Mouse (Mus musculus): ENCODE results near the gene Cab39. TPM values are rescaled to one million over a fixed set of nuclear protein-coding genes. Genes with fewer than 3 reads are reported as not detected.

The Cab39 gene
- polyA plus RNA-seq, 1 experiment from 2014 or later: 24.1 TPM

DNA sequence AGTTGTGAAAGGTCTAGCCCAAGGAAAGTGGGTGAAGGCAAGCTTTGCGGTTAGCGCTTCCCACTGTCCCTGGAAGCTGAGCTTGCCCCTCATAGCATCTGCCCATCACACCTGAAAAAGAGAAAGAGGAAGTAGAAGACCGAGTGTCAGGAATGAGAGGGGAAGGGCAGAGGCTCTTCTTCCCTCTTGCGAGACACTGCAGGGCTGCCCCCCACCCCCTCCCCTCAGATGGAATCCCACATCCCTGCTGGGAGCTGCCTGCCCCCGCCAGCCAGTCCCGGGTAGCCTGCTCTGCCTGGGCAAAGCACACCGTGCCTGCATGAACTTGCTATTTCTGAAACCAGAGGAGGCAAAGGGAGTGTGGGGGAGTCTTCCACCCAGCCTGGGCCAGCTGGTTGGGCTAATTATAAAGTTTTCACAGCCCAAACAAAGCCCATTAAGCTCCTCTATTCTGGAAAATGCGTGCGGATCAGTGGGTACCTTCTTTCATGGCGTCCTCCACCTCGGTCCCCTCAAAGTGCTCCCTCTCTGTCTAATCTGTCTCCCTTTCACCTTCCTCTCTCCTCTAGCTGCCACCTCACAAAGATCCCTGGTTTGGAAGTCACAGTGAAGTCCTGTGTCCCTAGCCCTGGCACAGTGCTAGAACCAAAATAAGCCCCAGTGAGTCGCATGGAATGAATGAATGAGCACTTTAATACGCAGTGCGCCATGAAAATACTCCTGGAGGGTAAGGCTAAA, 34.8 kb upstream of the Cab39 start:
- WGBS: 22% methylated on average over 14 of the region's 14 CpGs
- H3K27ac ChIP-seq (ENCODE audit: low read length): 0 out of 2 replicates have a peak overlapping the region, but pooled peaks have one; percentile 25

GRCm38 (mm10) chr1:85758969-85759293, 34.3 kb upstream of the Cab39 start:
- H3K4me3 ChIP-seq (ENCODE audit: low read length): no peak overlapping the region
- H3K4me1 ChIP-seq (ENCODE audit: control insufficient read depth, insufficient read depth, low read length): peaks cover 9% of the 10 kb centered on the region
- no peak overlapping the region for H3K27ac ChIP-seq (ENCODE audit: low read length)
- ATAC-seq (replicated peaks; ENCODE audit: extremely low read depth, insufficient read depth, low FRiP score): no peak
- WGBS: 11% methylated on average over 1 of the region's 1 CpGs
- no peaks in the 10 kb centered on the region for H3K27me3 ChIP-seq (ENCODE audit: control insufficient read depth, insufficient read depth, low read length)
- H3K4me2 ChIP-seq (ENCODE audit: low read depth, low read length): no peak overlapping the region; the same call in 1 of the 2 replicates
- no peaks in the 10 kb centered on the region for H3K9me3 ChIP-seq (replicated peaks; ENCODE audit: control insufficient read depth, low read length)
- H3K36me3 ChIP-seq (ENCODE audit: control insufficient read depth, insufficient read depth): no peaks in the 10 kb centered on the region
- no peak overlapping the region for H3K9ac ChIP-seq (ENCODE audit: low read length)

More for the DNA sequence above, 34.8 kb upstream of the Cab39 start:
- peak overlapping the region; percentile 51 for H3K9ac ChIP-seq (ENCODE audit: low read length)
- H3K4me1 ChIP-seq (ENCODE audit: control insufficient read depth, insufficient read depth, low read length): peaks cover 9% of the 10 kb centered on the region
- no peaks in the 10 kb centered on the region for H3K27me3 ChIP-seq (ENCODE audit: control insufficient read depth, insufficient read depth, low read length)
- no peaks in the 10 kb centered on the region for H3K36me3 ChIP-seq (ENCODE audit: control insufficient read depth, insufficient read depth)
- ATAC-seq (replicated peaks; ENCODE audit: extremely low read depth, insufficient read depth, low FRiP score): no peak; the same call in 1 of the 2 replicates
- peak overlapping the region; percentile 43 for H3K4me2 ChIP-seq (ENCODE audit: low read depth, low read length)
- no peaks in the 10 kb centered on the region for H3K9me3 ChIP-seq (replicated peaks; ENCODE audit: control insufficient read depth, low read length)
- peak overlapping the region; percentile 10 for H3K4me3 ChIP-seq (ENCODE audit: low read length)

- H3K27me3 ChIP-seq (ENCODE audit: control insufficient read depth, insufficient read depth, low read length): no peaks in the 10 kb centered on the region
- H3K36me3 ChIP-seq (ENCODE audit: control insufficient read depth, insufficient read depth): no peaks in the 10 kb centered on the region
- no peak overlapping the region for H3K4me3 ChIP-seq (ENCODE audit: low read length)
- peaks cover 9% of the 10 kb centered on the region for H3K4me1 ChIP-seq (ENCODE audit: control insufficient read depth, insufficient read depth, low read length)
- no peak overlapping the region for H3K4me2 ChIP-seq (ENCODE audit: low read depth, low read length)
- no peak overlapping the region for H3K9ac ChIP-seq (ENCODE audit: low read length)
- H3K9me3 ChIP-seq (replicated peaks; ENCODE audit: control insufficient read depth, low read length): no peaks in the 10 kb centered on the region
- WGBS: 84% methylated on average over 4 of the region's 4 CpGs
- H3K27ac ChIP-seq (ENCODE audit: low read length): no peak overlapping the region
- no peak for ATAC-seq (replicated peaks; ENCODE audit: extremely low read depth, insufficient read depth, low FRiP score)
These were observed 31.6 kb upstream of the Cab39 start for GRCm38 (mm10) chr1:85761665-85762064.

- no peaks in the 10 kb centered on the region for H3K9me3 ChIP-seq (replicated peaks; ENCODE audit: control insufficient read depth, low read length)
- H3K9ac ChIP-seq (ENCODE audit: low read length): no peak overlapping the region
- H3K27ac ChIP-seq (ENCODE audit: low read length): no peak overlapping the region
- ATAC-seq (replicated peaks; ENCODE audit: extremely low read depth, insufficient read depth, low FRiP score): no peak
- H3K27me3 ChIP-seq (ENCODE audit: control insufficient read depth, insufficient read depth, low read length): no peaks in the 10 kb centered on the region
- no peak overlapping the region for H3K4me3 ChIP-seq (ENCODE audit: low read length)
- peaks cover 5% of the 10 kb centered on the region for H3K4me1 ChIP-seq (ENCODE audit: control insufficient read depth, insufficient read depth, low read length)
- no peak overlapping the region for H3K4me2 ChIP-seq (ENCODE audit: low read depth, low read length)
- WGBS: 65% methylated on average over 6 of the region's 6 CpGs
- H3K36me3 ChIP-seq (ENCODE audit: control insufficient read depth, insufficient read depth): no peaks in the 10 kb centered on the region
These were observed 29.9 kb upstream of the Cab39 start for GRCm38 (mm10) chr1:85763386-85763785.

- Histone ChIP-seq H3K9ac (ENCODE audit: low read length) (no peak overlapping the region), H3K9me3 (replicated peaks; ENCODE audit: control insufficient read depth, low read length) (no peaks in the 10 kb centered on the region), H3K36me3 (ENCODE audit: control insufficient read depth, insufficient read depth) (no peaks in the 10 kb centered on the region), H3K4me2 (ENCODE audit: low read depth, low read length) (no peak overlapping the region), H3K27ac (ENCODE audit: low read length) (no peak overlapping the region), H3K4me3 (ENCODE audit: low read length) (no peak overlapping the region), H3K27me3 (ENCODE audit: control insufficient read depth, insufficient read depth, low read length) (no peaks in the 10 kb centered on the region), H3K4me1 (ENCODE audit: control insufficient read depth, insufficient read depth, low read length) (no peaks in the 10 kb centered on the region)
- 71% methylated on average over 4 of the region's 4 CpGs for WGBS
- no peak for ATAC-seq (replicated peaks; ENCODE audit: extremely low read depth, insufficient read depth, low FRiP score)
These were observed 28.9 kb upstream of the Cab39 start for GRCm38 (mm10) chr1:85764291-85764690.

DNA sequence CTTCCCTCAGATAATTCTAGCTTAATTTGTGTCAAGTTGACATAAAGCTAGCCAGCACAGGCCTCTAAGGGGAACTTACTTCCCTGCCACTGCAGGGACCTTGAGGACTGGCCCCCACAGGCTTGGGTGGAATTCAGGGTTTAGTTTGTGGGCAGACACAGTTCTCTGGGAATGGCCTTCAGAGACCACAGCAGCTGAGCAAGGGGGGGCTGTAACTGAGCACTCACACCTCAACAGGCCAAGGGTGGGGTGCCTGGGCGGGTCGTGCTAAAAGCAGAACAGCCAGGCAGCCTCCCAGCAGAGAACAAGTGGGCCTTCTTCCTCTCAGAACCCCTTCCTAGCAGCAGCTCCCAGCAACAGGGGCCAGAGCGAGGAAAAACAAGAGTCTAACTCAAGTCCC, 27.1 kb upstream of the Cab39 start:
- Histone ChIP-seq H3K36me3 (ENCODE audit: control insufficient read depth, insufficient read depth) (no peaks in the 10 kb centered on the region), H3K4me2 (ENCODE audit: low read depth, low read length) (no peak overlapping the region), H3K4me3 (ENCODE audit: low read length) (no peak overlapping the region), H3K27ac (ENCODE audit: low read length) (no peak overlapping the region), H3K9me3 (replicated peaks; ENCODE audit: control insufficient read depth, low read length) (no peaks in the 10 kb centered on the region), H3K27me3 (ENCODE audit: control insufficient read depth, insufficient read depth, low read length) (no peaks in the 10 kb centered on the region), H3K4me1 (ENCODE audit: control insufficient read depth, insufficient read depth, low read length) (no peaks in the 10 kb centered on the region), H3K9ac (ENCODE audit: low read length) (no peak overlapping the region)
- no peak for ATAC-seq (replicated peaks; ENCODE audit: extremely low read depth, insufficient read depth, low FRiP score)
- WGBS: 58% methylated on average over 3 of the region's 3 CpGs

- no peak overlapping the region for H3K4me2 ChIP-seq (ENCODE audit: low read depth, low read length)
- no peak for ATAC-seq (replicated peaks; ENCODE audit: extremely low read depth, insufficient read depth, low FRiP score)
- WGBS: 33% methylated on average over 1 of the region's 1 CpGs
- no peaks in the 10 kb centered on the region for H3K4me1 ChIP-seq (ENCODE audit: control insufficient read depth, insufficient read depth, low read length)
- no peaks in the 10 kb centered on the region for H3K9me3 ChIP-seq (replicated peaks; ENCODE audit: control insufficient read depth, low read length)
- no peak overlapping the region for H3K4me3 ChIP-seq (ENCODE audit: low read length)
- no peak overlapping the region for H3K9ac ChIP-seq (ENCODE audit: low read length)
- H3K27me3 ChIP-seq (ENCODE audit: control insufficient read depth, insufficient read depth, low read length): no peaks in the 10 kb centered on the region
- no peaks in the 10 kb centered on the region for H3K36me3 ChIP-seq (ENCODE audit: control insufficient read depth, insufficient read depth)
- no peak overlapping the region for H3K27ac ChIP-seq (ENCODE audit: low read length)
These were observed 25.5 kb upstream of the Cab39 start for GRCm38 (mm10) chr1:85767754-85768153.

GRCm38 (mm10) chr1:85771976-85772375, 21.3 kb upstream of the Cab39 start:
- ATAC-seq (replicated peaks; ENCODE audit: extremely low read depth, insufficient read depth, low FRiP score): no peak
- WGBS: 54% methylated on average over 3 of the region's 3 CpGs
- H3K27me3 ChIP-seq (ENCODE audit: control insufficient read depth, insufficient read depth, low read length): no peaks in the 10 kb centered on the region

GRCm38 (mm10) chr1:85775136-85775535, 18.1 kb upstream of the Cab39 start:
- no peak overlapping the region for H3K4me2 ChIP-seq (ENCODE audit: low read depth, low read length)
- H3K9me3 ChIP-seq (replicated peaks; ENCODE audit: control insufficient read depth, low read length): no peaks in the 10 kb centered on the region
- H3K27ac ChIP-seq (ENCODE audit: low read length): no peak overlapping the region
- H3K27me3 ChIP-seq (ENCODE audit: control insufficient read depth, insufficient read depth, low read length): no peaks in the 10 kb centered on the region
- no peak overlapping the region for H3K4me3 ChIP-seq (ENCODE audit: low read length)
- no peaks in the 10 kb centered on the region for H3K4me1 ChIP-seq (ENCODE audit: control insufficient read depth, insufficient read depth, low read length)
- H3K9ac ChIP-seq (ENCODE audit: low read length): no peak overlapping the region
- no peak for ATAC-seq (replicated peaks; ENCODE audit: extremely low read depth, insufficient read depth, low FRiP score)
- H3K36me3 ChIP-seq (ENCODE audit: control insufficient read depth, insufficient read depth): no peaks in the 10 kb centered on the region
- 75% methylated on average over 7 of the region's 7 CpGs for WGBS

More at GRCm38 (mm10) chr1:85771976-85772375, 21.3 kb upstream of the Cab39 start:
- Histone ChIP-seq H3K4me1 (ENCODE audit: control insufficient read depth, insufficient read depth, low read length) (no peaks in the 10 kb centered on the region), H3K9me3 (replicated peaks; ENCODE audit: control insufficient read depth, low read length) (no peaks in the 10 kb centered on the region), H3K4me3 (ENCODE audit: low read length) (no peak overlapping the region), H3K9ac (ENCODE audit: low read length) (no peak overlapping the region), H3K36me3 (ENCODE audit: control insufficient read depth, insufficient read depth) (no peaks in the 10 kb centered on the region), H3K27ac (ENCODE audit: low read length) (no peak overlapping the region), H3K4me2 (ENCODE audit: low read depth, low read length) (no peak overlapping the region)
